In the genomic region with DNA sequence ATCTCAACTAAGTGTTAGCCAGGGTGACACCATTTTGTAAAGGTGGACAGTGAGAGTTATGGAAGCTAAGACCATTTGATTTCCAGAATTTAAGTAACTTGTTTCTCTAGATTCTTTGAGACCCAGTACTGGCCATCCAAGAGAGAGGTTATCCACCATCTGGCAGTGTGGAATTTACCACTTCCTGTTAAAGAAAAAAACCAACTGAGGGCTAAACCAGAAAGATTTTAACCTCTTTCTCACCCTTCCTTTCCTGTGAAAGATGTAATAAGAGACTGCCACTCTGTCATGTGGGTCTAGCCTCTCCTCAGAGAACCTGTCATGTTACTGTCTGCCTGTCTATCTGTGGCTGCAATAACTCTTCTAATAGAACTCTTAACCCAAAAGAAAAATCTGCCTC, we compare ENCODE assay signal across 15 mouse cellular contexts. TPM values are rescaled to one million over a fixed set of nuclear protein-coding genes. Genes with fewer than 3 reads are reported as not detected.
"Had no signal": no experiment of that assay in that cellular context is flagged by ENCODE, and none has a peak within 500 bp of the region (broad histone marks: within the 10 kb centered on the region; RNA-seq: fewer than 3 reads in every experiment).

No protein-coding gene starts in this region.

- H3K27me3 ChIP-seq: limb, embryonic 15.5 days; neural tube, embryonic 13.5 days had no signal

- H3K27ac ChIP-seq: left cerebral cortex, adult 2 months; limb, embryonic 15.5 days; liver, embryonic 12.5 days; neural tube, embryonic 13.5 days had no signal

- DNase-seq: kidney, adult 9 months; kidney, postnatal 10 days; lung, embryonic 14.5 days; lung, postnatal 10 days; midbrain, embryonic 14.5 days; retina, postnatal 1 day; right cerebral cortex, postnatal 4 days; spleen, adult 18-20 months; thymus, adult 18-20 months; thymus, postnatal 36 days had no signal

- H3K36me3 ChIP-seq: limb, embryonic 15.5 days; liver, embryonic 12.5 days; neural tube, embryonic 13.5 days had no signal

- H3K4me3 ChIP-seq: left cerebral cortex, adult 2 months; limb, embryonic 15.5 days; liver, embryonic 12.5 days; neural tube, embryonic 13.5 days had no signal

- H3K4me1 ChIP-seq: liver, embryonic 12.5 days; neural tube, embryonic 13.5 days had no signal

- ATAC-seq: liver, embryonic 12.5 days had no signal

RNA-seq across cellular contexts. Expression of a gene that starts 26.6 kb away (rescaled TPM):
- total RNA-seq: monocyte, adult 5-6 weeks had no signal
